Mouse (Mus musculus) kidney, postnatal 10 days (tissue): ENCODE measurements around the gene Vps13c.

Experiments
- DNase-seq: peaks from one replicate; pipeline ENCODE4 v3.0.0; 2021; ENCODE audit warnings: mixed read lengths

The Vps13c gene

GRCm38 (mm10) chr9:67831359-67832045, 8.7 kb upstream of the Vps13c start:
- DNase-seq: peak; percentile 38

- peak; percentile 41 for DNase-seq
These were observed 8.1 kb upstream of the Vps13c start, which contains the start of gene C2cd4a for GRCm38 (mm10) chr9:67832046-67832605. TSS of gene C2cd4a (minus strand) at chr9:67832330.

- DNase-seq: no peak
These were observed 5.7 kb upstream of the Vps13c start for GRCm38 (mm10) chr9:67834535-67834934.

DNA sequence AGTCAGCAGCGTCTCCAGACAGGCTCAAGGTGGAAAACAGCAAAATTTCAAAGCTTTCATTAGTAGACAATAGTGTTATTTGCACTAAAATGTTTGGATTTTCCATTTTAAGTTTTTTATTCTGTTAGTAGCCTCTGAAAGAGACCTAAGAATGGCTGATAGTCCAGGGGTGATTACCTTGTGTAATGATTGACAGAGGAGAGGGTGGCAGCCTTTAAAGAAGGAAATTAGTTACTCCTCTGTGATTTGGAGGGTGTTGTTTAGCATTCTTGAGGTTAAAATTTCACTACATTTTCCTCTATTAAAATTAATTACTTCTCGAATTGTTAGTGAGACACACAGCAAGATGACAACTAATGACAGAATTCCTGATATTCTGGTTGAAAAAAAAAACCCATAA, 2.9 kb upstream of the Vps13c start:
- no peak for DNase-seq

GRCm38 (mm10) chr9:67842797-67843196, 2.6 kb downstream of the Vps13c start:
- DNase-seq: peak; percentile 18

- DNase-seq: no peak
These were observed 4.8 kb downstream of the Vps13c start for GRCm38 (mm10) chr9:67845012-67845411.

GRCm38 (mm10) chr9:67845648-67846047, 5.5 kb downstream of the Vps13c start:
- DNase-seq: no peak

- no peak for DNase-seq
These were observed 5.9 kb downstream of the Vps13c start for GRCm38 (mm10) chr9:67846089-67846488.

GRCm38 (mm10) chr9:67847606-67848005, 7.4 kb downstream of the Vps13c start:
- DNase-seq: no peak

DNA sequence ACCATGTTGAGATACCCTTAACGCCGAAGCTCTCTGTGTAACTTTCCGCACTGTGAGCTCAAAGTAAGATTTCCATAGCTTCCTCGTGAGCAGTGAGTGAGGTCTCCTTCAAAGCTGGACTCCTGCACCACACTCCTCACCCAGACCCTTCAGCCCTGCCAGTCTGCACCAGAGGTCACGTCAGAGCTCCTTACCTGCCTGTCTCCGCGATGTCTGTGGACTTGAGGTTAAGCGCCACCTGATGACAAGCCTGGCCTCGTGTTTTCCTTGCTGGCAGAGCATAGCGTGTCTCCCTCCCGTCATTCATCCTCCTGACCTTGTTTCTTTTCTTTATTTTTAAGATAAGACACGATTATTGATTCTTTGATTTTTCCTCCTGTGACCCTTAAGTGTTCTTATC, 9.2 kb downstream of the Vps13c start:
- no peak for DNase-seq

DNA sequence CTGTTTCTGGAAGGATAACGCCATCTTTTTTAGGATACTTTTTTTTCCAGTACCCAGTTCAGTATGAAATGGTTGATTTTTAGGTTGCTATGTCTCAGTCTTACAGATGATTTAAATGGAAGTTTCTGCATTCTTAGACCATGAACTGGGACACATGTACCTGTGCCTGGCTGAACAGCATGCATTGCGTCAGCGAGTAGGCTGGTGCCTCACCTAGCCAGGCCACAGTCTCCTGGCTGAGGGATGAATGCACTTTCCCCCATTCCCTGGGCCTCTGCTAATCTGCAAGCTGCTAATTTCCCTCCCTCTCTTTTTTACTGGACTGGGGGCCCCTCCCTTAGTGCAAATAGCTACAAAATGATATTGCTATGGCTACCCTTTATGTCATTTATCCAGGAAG, 9.7 kb downstream of the Vps13c start:
- DNase-seq: no peak

DNA sequence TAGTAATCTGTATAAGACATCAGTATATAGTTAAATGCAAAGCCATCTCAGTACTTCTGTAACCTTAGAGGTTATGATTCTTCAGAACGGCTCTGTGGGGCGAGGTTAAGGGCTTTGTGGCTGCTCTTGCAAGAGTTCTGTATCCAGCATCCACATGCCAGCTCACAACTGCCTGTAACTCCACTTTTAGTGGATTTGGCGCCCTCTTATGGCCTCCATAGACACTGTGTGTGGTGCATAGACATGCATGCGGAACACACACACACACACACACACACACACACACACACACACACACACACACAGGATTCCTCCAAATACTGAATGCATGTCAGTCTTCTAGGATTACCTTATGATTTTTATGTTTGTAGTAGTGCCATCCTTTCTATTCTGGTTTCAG, 11.0 kb downstream of the Vps13c start:
- peak; percentile 44 for DNase-seq

- DNase-seq: no peak
These were observed 20.1 kb downstream of the Vps13c start for GRCm38 (mm10) chr9:67860273-67860672.

DNA sequence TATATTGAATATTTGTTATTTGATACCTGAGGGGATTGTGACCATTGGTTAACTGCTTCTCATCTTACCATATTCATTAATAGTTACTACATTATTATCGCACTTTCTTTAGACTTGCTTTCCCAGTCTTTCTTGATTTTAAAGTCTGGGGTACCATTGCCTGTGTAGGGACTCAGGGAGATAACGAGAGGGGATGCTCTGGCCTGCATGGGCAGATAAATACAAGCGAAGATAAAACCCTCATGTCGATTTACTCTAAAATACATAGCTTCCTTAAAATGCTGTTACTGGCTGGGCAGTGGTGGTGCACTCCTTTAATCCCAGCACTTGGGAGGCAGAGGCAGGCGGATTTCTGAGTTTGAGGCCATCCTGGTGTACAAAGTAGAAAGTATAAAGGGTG, 23.1 kb downstream of the Vps13c start:
- DNase-seq: no peak

DNA sequence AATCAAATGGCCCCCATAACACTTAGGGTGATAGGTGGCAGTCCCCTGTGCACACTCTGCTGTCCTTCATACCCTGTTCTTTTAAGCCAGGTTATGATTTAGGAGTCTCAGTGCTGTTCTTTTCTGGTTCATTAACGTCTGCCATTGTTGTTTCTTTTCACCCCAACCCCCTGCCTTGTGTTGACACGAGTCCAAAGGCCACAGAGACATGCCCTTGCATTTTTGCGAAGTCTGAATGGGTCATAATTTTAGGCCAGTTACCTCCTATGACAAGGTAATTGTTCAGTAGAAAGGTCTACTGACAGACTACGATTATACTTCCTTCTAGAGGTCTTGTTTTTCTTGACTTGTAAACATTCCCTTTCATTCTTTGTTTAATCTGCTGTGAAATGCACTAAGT, 23.8 kb downstream of the Vps13c start:
- no peak for DNase-seq

- DNase-seq: peak; percentile 22
These were observed 25.2 kb downstream of the Vps13c start for GRCm38 (mm10) chr9:67865411-67865810.

DNA sequence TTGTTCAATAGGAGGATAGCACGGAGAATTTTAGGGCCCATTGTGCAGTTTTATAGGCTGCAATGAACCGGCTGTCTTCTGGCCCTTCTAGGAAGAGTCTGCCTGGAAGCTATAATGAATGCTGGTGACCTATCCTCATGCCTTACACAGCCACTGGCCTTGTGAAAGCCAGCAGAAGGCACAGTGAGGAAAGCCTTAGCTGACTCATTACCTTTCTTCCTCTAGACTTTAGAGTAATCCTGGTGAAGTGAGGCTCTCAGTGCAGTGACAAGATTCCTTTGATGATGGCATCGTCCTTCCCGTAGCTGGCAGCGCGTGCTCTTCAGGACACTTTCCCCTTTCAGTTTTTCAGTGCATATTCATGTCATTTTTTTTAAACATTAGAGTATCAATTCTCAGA, 27.2 kb downstream of the Vps13c start:
- no peak for DNase-seq

- DNase-seq: no peak
These were observed 29.7 kb downstream of the Vps13c start for GRCm38 (mm10) chr9:67869691-67870450.

DNA sequence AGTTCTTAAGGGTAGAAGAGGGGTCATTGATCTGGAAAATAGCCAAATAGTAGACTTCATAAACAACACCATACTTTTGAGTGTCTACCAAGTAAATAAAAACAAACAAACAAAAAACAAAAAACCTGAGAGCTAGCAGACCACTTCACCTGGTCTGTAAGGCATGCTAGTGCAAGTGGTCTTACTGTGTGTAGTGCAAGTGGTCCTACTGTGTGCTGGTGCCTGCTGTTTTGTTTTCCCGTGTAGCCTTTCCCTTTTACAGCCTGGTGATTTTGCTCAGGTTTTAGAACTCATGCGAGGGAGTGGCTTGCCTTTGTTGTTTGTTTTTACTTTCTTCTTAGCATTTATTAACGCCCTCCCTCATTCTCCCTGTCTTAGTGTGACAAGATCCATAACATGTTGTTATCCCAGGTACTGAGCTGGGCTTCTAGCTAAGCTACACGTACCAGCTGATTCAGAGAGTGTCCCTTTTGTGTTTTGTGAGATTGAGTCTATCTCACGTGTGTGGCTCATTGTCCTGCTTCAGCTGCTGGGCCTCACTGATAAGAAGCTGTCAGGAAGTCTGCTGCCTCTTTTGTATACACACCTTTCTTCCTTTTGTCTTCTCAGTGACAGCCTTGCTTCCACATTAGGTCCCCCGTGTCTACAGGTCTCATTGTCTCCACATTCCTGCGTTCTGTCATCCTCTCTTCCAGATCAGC, 34.5 kb downstream of the Vps13c start:
- no peak for DNase-seq

DNA sequence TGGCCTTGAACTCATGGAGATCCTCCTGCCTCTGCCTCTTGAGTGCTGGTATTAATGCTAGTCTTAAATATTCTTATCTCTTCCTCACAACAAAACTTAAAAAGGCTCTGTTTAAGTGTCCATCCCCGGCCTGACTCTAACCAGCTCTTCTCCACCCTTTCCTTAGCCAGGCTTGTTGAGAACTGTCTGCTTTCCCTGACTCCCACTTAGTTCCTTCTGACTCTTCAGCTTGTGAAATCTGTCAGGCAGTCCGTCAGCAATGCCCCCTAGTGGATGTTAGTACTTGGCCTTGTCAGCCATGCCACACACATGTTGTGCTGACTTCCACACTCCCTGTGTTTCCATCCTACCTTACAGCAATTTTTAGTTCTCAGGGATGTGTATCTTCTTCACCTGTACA, 35.1 kb downstream of the Vps13c start:
- DNase-seq: peak; percentile 69

GRCm38 (mm10) chr9:67877081-67877718, 37.0 kb downstream of the Vps13c start:
- no peak for DNase-seq

DNA sequence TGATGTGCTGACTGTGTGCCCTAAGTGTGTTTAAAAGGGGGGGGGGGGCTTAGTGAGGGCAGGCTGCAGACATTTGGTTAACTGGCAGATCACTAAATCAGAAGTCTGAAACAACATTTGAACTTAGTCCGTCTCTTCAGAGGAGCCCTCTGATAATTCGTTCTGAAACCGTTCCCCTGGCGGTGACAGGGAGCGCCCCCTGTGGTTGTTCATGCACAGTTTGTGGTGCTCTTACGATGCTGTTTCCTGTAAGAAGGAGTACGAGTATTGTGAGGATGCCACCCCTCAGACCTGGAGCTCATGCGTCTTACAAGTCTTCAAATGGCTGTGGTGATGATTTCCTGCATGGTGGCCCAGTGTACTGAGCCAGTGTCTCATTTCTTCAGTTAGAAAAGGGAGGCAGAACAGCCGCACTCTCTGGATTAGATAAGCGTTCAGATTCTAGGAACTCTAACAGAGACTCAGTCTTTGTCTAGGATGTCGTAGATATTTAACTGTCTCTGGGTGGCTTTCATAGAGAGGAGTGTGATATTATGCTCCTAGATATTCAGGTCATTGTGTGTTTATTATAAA, 38.1 kb downstream of the Vps13c start:
- no peak for DNase-seq
